Mouse (Mus musculus) macrophage (primary cell): ENCODE results near the gene Olfr382. TPM values are rescaled to one million over a fixed set of nuclear protein-coding genes. Genes with fewer than 3 reads are reported as not detected.
"Not testable (repeated sequence)": the region's sequence is repeated elsewhere in the genome, so short reads cannot be mapped to it uniquely, and the experiment has no call there.

ENCODE experiments used
- H3K27ac ChIP-seq: fragments of 350-480 bp; formaldehyde crosslinking; 2 replicates; pipeline ENCODE4 v1.9.0; 2021
- H3K36me3 ChIP-seq: fragments of 350-480 bp; formaldehyde crosslinking; 2 replicates; pipeline ENCODE4 v1.9.0; 2021; ENCODE audit errors: inconsistent target
- H3K4me3 ChIP-seq: fragments of 350-480 bp; formaldehyde crosslinking; 2 replicates; pipeline ENCODE4 v1.9.0; 2021; ENCODE audit errors: inconsistent target
- H3K79me2 ChIP-seq: fragments of 350-480 bp; formaldehyde crosslinking; 2 replicates; pipeline ENCODE4 v1.9.0; 2021; ENCODE audit errors: inconsistent target
- WGBS: methylation state at CpG from one replicate; pipeline ENCODE4 v1.1.7; 2026; ENCODE audit warnings: inconsistent platforms; ENCODE audit not compliant: missing documents; 5-methylcytosine and 5-hydroxymethylcytosine counted together
- polyA plus RNA-seq: library from polyadenylated mRNA; stranded (reverse); fragments of 250-400 nt; gene quantifications from 3 replicates; pipeline ENCODE4 v1.2.4, GENCODE M21; 2018; ENCODE audit warnings: inconsistent platforms
- total RNA-seq, 78 experiments: library from RNA; depleted of rRNA; stranded (reverse); fragments of 250-400 nt; gene quantifications; 1 replicate in 9 of 78; 2 replicates in 24 of 78; 3 replicates in 43 of 78; 4 replicates in 2 of 78; pipeline ENCODE4 v1.2.4; 2018; ENCODE audit warnings: inconsistent platforms in 56 of 78

Gene Olfr382
- not detected for total RNA-seq (2018; cell fraction: chromatin; rRNA removed)
- total RNA-seq (2018; cell fraction: cytosol; rRNA removed) = not detected
- total RNA-seq (2018; cell fraction: nucleus; rRNA removed) = not detected
- polyA plus RNA-seq = not detected in 3 replicates

DNA sequence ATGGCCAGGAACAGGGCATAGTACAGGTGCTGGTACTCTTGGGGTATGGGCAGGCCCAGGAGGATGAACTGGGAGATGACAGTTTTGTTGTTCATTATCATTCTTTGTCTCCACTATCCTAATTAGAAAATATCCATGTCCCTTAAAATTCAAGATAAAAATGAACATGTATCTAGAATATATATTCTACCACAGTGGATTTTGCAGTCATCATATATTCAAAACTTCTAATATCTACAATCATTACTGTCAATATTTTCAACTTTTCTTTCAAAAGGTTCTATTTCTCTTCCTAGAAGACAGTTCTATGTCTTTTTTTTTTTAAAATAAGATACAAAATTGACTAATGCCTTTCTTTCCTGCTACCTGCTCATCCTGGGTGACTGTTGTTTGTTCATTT is at the start of gene Olfr382:
Olfr382 (minus strand) TSS at position 101 of the 400 bp plus-strand sequence.
- Histone ChIP-seq H3K4me3 (no peak within 1 kb of the TSS), H3K36me3 (no peaks in the 10 kb centered on the region), H3K27ac (no peak within 1 kb of the TSS), H3K79me2 (no peaks in the 10 kb centered on the region)

DNA sequence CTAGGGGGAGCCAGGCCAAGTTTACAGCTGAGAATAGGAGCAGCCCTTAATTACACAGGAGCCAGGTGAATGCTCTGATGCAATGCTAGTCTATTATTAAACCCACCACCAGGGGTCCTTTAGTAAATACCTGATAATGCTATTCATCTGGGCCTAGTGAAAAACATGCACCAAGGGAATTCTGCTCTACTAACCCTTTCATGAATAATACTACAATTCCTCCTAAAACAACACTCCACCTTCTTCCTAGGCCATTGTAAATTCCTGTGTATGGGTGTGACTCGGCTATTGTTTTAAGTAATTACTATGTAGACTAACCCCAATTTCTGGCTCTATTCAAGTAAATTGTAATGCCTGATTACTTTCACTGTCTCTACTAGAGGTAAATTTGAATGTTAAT is 12.0 kb upstream of the Olfr382 start:
- H3K79me2 ChIP-seq, H3K27ac ChIP-seq: not testable (repeated sequence)
- 92% methylated on average over 1 of the region's 1 CpGs for WGBS

DNA sequence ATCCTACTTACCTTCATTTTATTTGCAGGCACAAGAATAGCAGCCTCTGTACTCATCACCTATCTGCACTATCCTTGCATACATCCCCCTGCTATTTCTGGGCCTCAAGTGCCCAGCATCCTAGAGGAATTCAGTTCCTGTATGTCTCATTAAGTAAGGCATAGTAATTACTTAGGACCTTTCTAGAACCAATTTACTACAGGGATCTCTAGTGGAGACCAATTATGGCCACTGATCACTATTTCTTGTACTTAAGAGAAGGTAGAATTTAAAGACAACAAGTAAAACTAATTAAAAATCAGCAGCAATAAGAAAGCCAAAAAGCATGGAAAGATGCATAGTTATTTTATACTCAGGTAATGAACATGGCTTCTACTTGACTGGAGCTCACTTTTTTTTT is 25.5 kb downstream of the Olfr382 start, which contains the start of gene Olfr381:
Olfr381 (minus strand) TSS at position 101 of the 400 bp plus-strand sequence.
- Histone ChIP-seq H3K36me3 (no peaks in the 10 kb centered on the region), H3K79me2 (no peaks in the 10 kb centered on the region), H3K4me3 (no peak within 1 kb of the TSS), H3K27ac (no peak within 1 kb of the TSS)

More for the DNA sequence above, 12.0 kb upstream of the Olfr382 start:
- H3K4me3 ChIP-seq, H3K36me3 ChIP-seq: not testable (repeated sequence)

Other genes with a start within 250 kb of the Olfr382 start
- not detected in 3 replicates for gene Trpv3, start 249.8 kb downstream of the Olfr382 start, polyA plus RNA-seq
- 0.83 to 3.9 TPM (median 1.8 TPM) in 3 replicates for gene Aspa, start 187.6 kb downstream of the Olfr382 start, polyA plus RNA-seq
- gene Gm49340, start 187.5 kb downstream of the Olfr382 start, polyA plus RNA-seq = not detected in 3 replicates
- gene Spata22, start 187.5 kb downstream of the Olfr382 start, polyA plus RNA-seq = not detected in 3 replicates
- gene Olfr20, start 166.4 kb downstream of the Olfr382 start, polyA plus RNA-seq = not detected in 3 replicates
- gene Olfr376, start 146.0 kb downstream of the Olfr382 start, polyA plus RNA-seq = not detected in 3 replicates
- gene Olfr1, start 117.6 kb downstream of the Olfr382 start, polyA plus RNA-seq = not detected in 3 replicates
- not detected in 3 replicates for gene Olfr378, start 88.7 kb downstream of the Olfr382 start, polyA plus RNA-seq
- not detected in 3 replicates for gene Olfr380, start 59.7 kb downstream of the Olfr382 start, polyA plus RNA-seq
- not detected in 3 replicates for gene Olfr381, start 25.6 kb downstream of the Olfr382 start, polyA plus RNA-seq
- gene Olfr385, start 75.8 kb upstream of the Olfr382 start, polyA plus RNA-seq = not detected in 3 replicates
- not detected in 3 replicates for gene Olfr384, start 81.4 kb upstream of the Olfr382 start, polyA plus RNA-seq
- not detected in 3 replicates for gene Zfp735, start 171.6 kb upstream of the Olfr382 start, polyA plus RNA-seq